Comparison of ENCODE assay signal across 9 mouse cellular contexts in genomic region chr3:134146373-134147224, GRCm38 (mm10).
DNase-seq lines count a peak whose midpoint lies in the region; ATAC-seq lines count a peak whose summit lies in the region.
"Had no signal": no experiment of that assay in that cellular context is flagged by ENCODE, and none has a peak within 500 bp of the region (broad histone marks: within the 10 kb centered on the region; RNA-seq: fewer than 3 reads in every experiment).

No protein-coding gene starts in this region.

- H3K27ac ChIP-seq in forebrain, embryonic 15.5 days (replicated peaks), result peak overlapping the region; percentile 64
- H3K27ac ChIP-seq in hindbrain, embryonic 13.5 days, result peak overlapping the region; percentile 84
- H3K27ac ChIP-seq in limb, embryonic 11.5 days (replicated peaks; ENCODE audit: low read depth, low read length), result no peak overlapping the region
- peak overlapping the region; percentile 89 for H3K27ac ChIP-seq in midbrain, embryonic 15.5 days

- DNase-seq in ovary, adult 18-20 months (ENCODE audit: low spot score), result peak; percentile 29
- no peak for DNase-seq in ovary, postnatal 10 days (ENCODE audit: low spot score)
- peak; percentile 80 for DNase-seq in limb, embryonic 11.5 days (ENCODE audit: low spot score)
- peak; percentile 12 for DNase-seq in testis, postnatal 14 days (ENCODE audit: low spot score)
- DNase-seq in spleen, adult 18-20 months, result no peak

- H3K4me2 ChIP-seq in forebrain, embryonic 15.5 days (replicated peaks), result peak overlapping the region; percentile 38
- H3K4me2 ChIP-seq in hindbrain, embryonic 13.5 days, result peak overlapping the region; percentile 48
- peak overlapping the region; percentile 39 for H3K4me2 ChIP-seq in limb, embryonic 11.5 days (ENCODE audit: low read depth, severe bottlenecking)
- peak overlapping the region; percentile 53 for H3K4me2 ChIP-seq in midbrain, embryonic 15.5 days

- H3K4me1 ChIP-seq in forebrain, embryonic 15.5 days, result peaks cover 21% of the 10 kb centered on the region
- H3K4me1 ChIP-seq in hindbrain, embryonic 13.5 days (replicated peaks), result peaks cover 11% of the 10 kb centered on the region
- H3K4me1 ChIP-seq in limb, embryonic 11.5 days (ENCODE audit: control insufficient read depth, insufficient read depth, low read length), result peaks cover 5% of the 10 kb centered on the region; the same call in 1 of the 2 replicates
- H3K4me1 ChIP-seq in midbrain, embryonic 15.5 days, result peaks cover 26% of the 10 kb centered on the region

- no peaks in the 10 kb centered on the region for H3K36me3 ChIP-seq in forebrain, embryonic 15.5 days
- H3K36me3 ChIP-seq in hindbrain, embryonic 13.5 days, result no peaks in the 10 kb centered on the region
- no peaks in the 10 kb centered on the region for H3K36me3 ChIP-seq in limb, embryonic 11.5 days (ENCODE audit: control insufficient read depth, insufficient read depth, low read length)
- no peaks in the 10 kb centered on the region for H3K36me3 ChIP-seq in midbrain, embryonic 15.5 days (replicated peaks)

- H3K9me3 ChIP-seq in forebrain, embryonic 15.5 days, result no peaks in the 10 kb centered on the region
- no peaks in the 10 kb centered on the region for H3K9me3 ChIP-seq in hindbrain, embryonic 13.5 days
- H3K9me3 ChIP-seq in limb, embryonic 11.5 days (ENCODE audit: control insufficient read depth, low read length), result no peaks in the 10 kb centered on the region
- H3K9me3 ChIP-seq in midbrain, embryonic 15.5 days, result no peaks in the 10 kb centered on the region

- peak; percentile 97 for ATAC-seq in forebrain, embryonic 15.5 days (replicated peaks)
- peak; percentile 96 for ATAC-seq in hindbrain, embryonic 13.5 days (ENCODE audit: low FRiP score)
- peak; percentile 91 for ATAC-seq in limb, embryonic 11.5 days (ENCODE audit: insufficient number of reproducible peaks, low FRiP score, low TSS enrichment, low read depth)
- peak; percentile 98 for ATAC-seq in midbrain, embryonic 15.5 days (replicated peaks)
- ATAC-seq: Patski had no signal

- 6% methylated on average over 14 of the region's 14 CpGs for WGBS in forebrain, embryonic 15.5 days
- 19% methylated on average over 14 of the region's 14 CpGs for WGBS in hindbrain, embryonic 13.5 days
- WGBS in limb, embryonic 11.5 days, result 13% methylated on average over 14 of the region's 14 CpGs
- WGBS in midbrain, embryonic 15.5 days, result 12% methylated on average over 14 of the region's 14 CpGs

- peak overlapping the region; percentile 28; the same call in 1 of the 2 replicates for H3K9ac ChIP-seq in forebrain, embryonic 15.5 days (replicated peaks)
- H3K9ac ChIP-seq in hindbrain, embryonic 13.5 days, result peak overlapping the region; percentile 52
- 0 out of 2 replicates have a peak overlapping the region, but pooled peaks have one; percentile 24 for H3K9ac ChIP-seq in limb, embryonic 11.5 days (ENCODE audit: low read length)
- H3K9ac ChIP-seq in midbrain, embryonic 15.5 days, result peak overlapping the region; percentile 38

- no peaks in the 10 kb centered on the region for H3K27me3 ChIP-seq in forebrain, embryonic 15.5 days
- H3K27me3 ChIP-seq in hindbrain, embryonic 13.5 days, result no peaks in the 10 kb centered on the region
- H3K27me3 ChIP-seq in limb, embryonic 11.5 days (ENCODE audit: control insufficient read depth, insufficient read depth, low read length), result no peaks in the 10 kb centered on the region
- no peaks in the 10 kb centered on the region for H3K27me3 ChIP-seq in midbrain, embryonic 15.5 days (replicated peaks)
- H3K27me3 ChIP-seq: Patski had no signal

- H3K4me3 ChIP-seq in forebrain, embryonic 15.5 days, result peak overlapping the region; percentile 25
- peak overlapping the region; percentile 28 for H3K4me3 ChIP-seq in hindbrain, embryonic 13.5 days
- no peak overlapping the region for H3K4me3 ChIP-seq in limb, embryonic 11.5 days (ENCODE audit: low read depth, low read length)
- H3K4me3 ChIP-seq in midbrain, embryonic 15.5 days, result peak overlapping the region; percentile 33

Comparison
In these comparisons a context has a peak if more than half of its experiments do, and no peak if none do; other contexts are left out.
1. DNase-seq: peak in ovary, adult 18-20 months (single experiment), limb, embryonic 11.5 days (single experiment) and testis, postnatal 14 days (single experiment); none in ovary, postnatal 10 days (single experiment) and spleen, adult 18-20 months (0 of 2).
2. Peak in every context shown above with its lines, with median percentiles within 50 percentile points of each other: ATAC-seq, H3K4me2 ChIP-seq and H3K9ac ChIP-seq.